Mouse (Mus musculus) midbrain, postnatal 0 days (tissue): ENCODE measurements around the gene Adgra1. TPM values are rescaled to one million over a fixed set of nuclear protein-coding genes. Genes with fewer than 3 reads are reported as not detected.

Source experiments
- ATAC-seq: fragments of 200-750 bp; cut with Nextera tagmentation; 2 replicates; pipeline ENCODE4 v1.8.0; 2017; ENCODE audit warnings: moderate number of reproducible peaks, mild to moderate bottlenecking, moderate TSS enrichment, moderate library complexity; ENCODE audit not compliant: low FRiP score
- DNase-seq: peaks from one replicate; pipeline ENCODE4 v3.0.0-alpha.2; 2015; ENCODE audit warnings: low spot score
- H3K27ac ChIP-seq: fragments of 300-500 bp; sonication (generic); 2 replicates; pipeline ENCODE4 v1.5.1; 2014; ENCODE audit warnings: low read depth, mild to moderate bottlenecking, low read length, mixed read lengths
- H3K27me3 ChIP-seq: fragments of 300-500 bp; sonication (generic); 2 replicates; pipeline ENCODE4 v1.6.1; 2014; ENCODE audit warnings: low read length, control low read depth, mixed read lengths; ENCODE audit not compliant: insufficient read depth
- H3K36me3 ChIP-seq: fragments of 300-500 bp; sonication (generic); 2 replicates; pipeline ENCODE4 v1.6.1; 2014; ENCODE audit warnings: low read length, control low read depth, mixed read lengths; ENCODE audit not compliant: insufficient read depth
- H3K4me1 ChIP-seq: fragments of 300-500 bp; sonication (generic); 2 replicates; pipeline ENCODE4 v1.6.1; 2014; ENCODE audit warnings: mild to moderate bottlenecking, control low read depth, antibody characterized with exemption, low read length, mixed read lengths; ENCODE audit not compliant: insufficient read depth
- H3K4me2 ChIP-seq: fragments of 300-500 bp; sonication (generic); 2 replicates; pipeline ENCODE4 v1.6.1; 2014; ENCODE audit warnings: low read depth, mild to moderate bottlenecking, low read length, mixed read lengths; ENCODE audit not compliant: poor library complexity, severe bottlenecking
- H3K4me3 ChIP-seq: fragments of 300-500 bp; sonication (generic); 2 replicates; pipeline ENCODE4 v1.5.1; 2014; ENCODE audit warnings: low read depth, mild to moderate bottlenecking, low read length, moderate library complexity
- H3K9ac ChIP-seq: fragments of 300-500 bp; sonication (generic); replicated peaks from 2 replicates; pipeline ENCODE4 v1.6.1; 2014; ENCODE audit warnings: mild to moderate bottlenecking, low read length, moderate library complexity, mixed read lengths; ENCODE audit not compliant: poor library complexity, severe bottlenecking
- H3K9me3 ChIP-seq: fragments of 300-500 bp; sonication (generic); 2 replicates; pipeline ENCODE4 v1.6.1; 2016; ENCODE audit warnings: low read length, control low read depth
- CTCF ChIP-seq: IDR thresholded peaks from 2 replicates; pipeline ENCODE4 v1.5.1; 2016; ENCODE audit warnings: antibody characterized with exemption, mild to moderate bottlenecking
- WGBS: fragments of 180-500 bp; shearing (Covaris S2); extraction: QIAGEN DNeasy Blood & Tissue Kit; methylation state at CpG from one replicate; pipeline ENCODE4 v1.1.7; 2014; 5-methylcytosine and 5-hydroxymethylcytosine counted together
- polyA plus RNA-seq: library from polyadenylated mRNA; unstranded; fragments of >200 nt; fragmentation: Nextera tagmentation; extraction: Ambion mirVana; gene quantifications from 2 replicates; pipeline ENCODE4 v1.2.1, GENCODE M21; 2015
- total RNA-seq: library from RNA; depleted of rRNA; stranded (reverse); fragments of >200 nt; gene quantifications from 2 replicates; pipeline ENCODE4 v1.2.3, GENCODE M21; 2014

Adgra1 gene
- total and polyA plus RNA-seq, 2 experiments from 2014 or later, result 27.8 to 55.3 TPM

- H3K36me3 ChIP-seq, result no peaks in the 10 kb centered on the region
- H3K27me3 ChIP-seq, result no peaks in the 10 kb centered on the region; the same call in 1 of the 2 replicates
- peak within 1 kb of the TSS; percentile 70 for H3K27ac ChIP-seq
- H3K9ac ChIP-seq, result peak within 1 kb of the TSS; percentile 81
- H3K9me3 ChIP-seq, result no peaks in the 10 kb centered on the region
- under 1% methylated on average over 48 of the region's 50 CpGs for WGBS
- H3K4me2 ChIP-seq, result peak within 1 kb of the TSS; percentile 83
- peaks cover 14% of the 10 kb centered on the region; the same call in 1 of the 2 replicates for H3K4me1 ChIP-seq
- DNase-seq, result peak; percentile 69
- ATAC-seq, result peak; percentile 86
- TF ChIP-seq CTCF, result peak; percentile 34; the same call in 1 of the 2 replicates
- H3K4me3 ChIP-seq, result peak within 1 kb of the TSS; percentile 68
These were observed 60.9 kb downstream of the Adgra1 start, which contains the start of gene Kndc1 for GRCm38 (mm10) chr7:139894655-139895557. Kndc1 (plus strand) TSS chr7:139894696.

- 75% methylated on average over 7 of the region's 7 CpGs for WGBS
- DNase-seq (no peak), ATAC-seq (no peak)
- no peaks in the 10 kb centered on the region for H3K36me3 ChIP-seq
- no peak for TF ChIP-seq CTCF
- H3K9ac ChIP-seq, result 0 out of 2 replicates have a peak overlapping the region, but pooled peaks have one; percentile 81
- H3K9me3 ChIP-seq, result no peaks in the 10 kb centered on the region
- peaks cover 14% of the 10 kb centered on the region; the same call in 1 of the 2 replicates for H3K4me1 ChIP-seq
- no peaks in the 10 kb centered on the region; the same call in 1 of the 2 replicates for H3K27me3 ChIP-seq
- peak overlapping the region; percentile 83 for H3K4me2 ChIP-seq
- no peak overlapping the region for H3K27ac ChIP-seq
- peak overlapping the region; percentile 68; the same call in 1 of the 2 replicates for H3K4me3 ChIP-seq
These were observed 62.3 kb downstream of the Adgra1 start for GRCm38 (mm10) chr7:139896271-139896670.

- no peak overlapping the region for H3K9ac ChIP-seq
- H3K4me1 ChIP-seq, result peaks cover 14% of the 10 kb centered on the region; the same call in 1 of the 2 replicates
- H3K27me3 ChIP-seq, result no peaks in the 10 kb centered on the region; the same call in 1 of the 2 replicates
- H3K36me3 ChIP-seq, result no peaks in the 10 kb centered on the region
- no peak for TF ChIP-seq CTCF
- no peak overlapping the region for H3K4me3 ChIP-seq
- 80% methylated on average over 7 of the region's 7 CpGs for WGBS
- H3K4me2 ChIP-seq, result no peak overlapping the region
- no peak overlapping the region for H3K27ac ChIP-seq
- H3K9me3 ChIP-seq, result no peaks in the 10 kb centered on the region
- DNase-seq (no peak), ATAC-seq (no peak)
These were observed 62.8 kb downstream of the Adgra1 start for GRCm38 (mm10) chr7:139896796-139897195.

- no peak overlapping the region for H3K9ac ChIP-seq
- DNase-seq (no peak), ATAC-seq (no peak)
- TF ChIP-seq CTCF, result no peak
- 0 out of 2 replicates have a peak, but pooled peaks cover 4% of the 10 kb centered on the region for H3K36me3 ChIP-seq
- no peak overlapping the region for H3K27ac ChIP-seq
- peaks cover 14% of the 10 kb centered on the region; the same call in 1 of the 2 replicates for H3K4me1 ChIP-seq
- no peaks in the 10 kb centered on the region for H3K27me3 ChIP-seq
- no peak overlapping the region for H3K4me3 ChIP-seq
- H3K4me2 ChIP-seq, result no peak overlapping the region
- no peaks in the 10 kb centered on the region for H3K9me3 ChIP-seq
- 65% methylated on average over 2 of the region's 2 CpGs for WGBS
These were observed 64.6 kb downstream of the Adgra1 start for GRCm38 (mm10) chr7:139898606-139899005.

GRCm38 (mm10) chr7:139899505-139899904 lies 65.5 kb downstream of the Adgra1 start:
- Histone ChIP-seq H3K27ac (no peak overlapping the region), H3K4me3 (no peak overlapping the region), H3K9ac (no peak overlapping the region), H3K9me3 (no peaks in the 10 kb centered on the region), H3K36me3 (0 out of 2 replicates have a peak, but pooled peaks cover 4% of the 10 kb centered on the region), H3K27me3 (no peaks in the 10 kb centered on the region), H3K4me1 (peaks cover 10% of the 10 kb centered on the region; the same call in 1 of the 2 replicates), H3K4me2 (no peak overlapping the region)
- no peak for ATAC-seq
- WGBS, result 87% methylated on average over 7 of the region's 7 CpGs
- no peak for TF ChIP-seq CTCF
- DNase-seq, result no peak

GRCm38 (mm10) chr7:139900456-139900855 lies 66.5 kb downstream of the Adgra1 start:
- TF ChIP-seq CTCF, result no peak
- ATAC-seq, result no peak
- no peak overlapping the region for H3K4me2 ChIP-seq

More at GRCm38 (mm10) chr7:139900456-139900855, 66.5 kb downstream of the Adgra1 start:
- 96% methylated on average over 7 of the region's 7 CpGs for WGBS
- no peak overlapping the region for H3K9ac ChIP-seq
- no peak for DNase-seq
- no peak overlapping the region for H3K27ac ChIP-seq
- no peak overlapping the region for H3K4me3 ChIP-seq
- H3K4me1 ChIP-seq, result peaks cover 8% of the 10 kb centered on the region; the same call in 1 of the 2 replicates
- H3K27me3 ChIP-seq, result no peaks in the 10 kb centered on the region
- 0 out of 2 replicates have a peak, but pooled peaks cover 4% of the 10 kb centered on the region for H3K36me3 ChIP-seq
- no peaks in the 10 kb centered on the region for H3K9me3 ChIP-seq
